Mouse (Mus musculus) heart, embryonic 13.5 days (tissue): ENCODE results near the gene Ralgapb. TPM values are rescaled to one million over a fixed set of nuclear protein-coding genes. Genes with fewer than 3 reads are reported as not detected.

Experiments used
- ATAC-seq: fragments of 200-750 bp; cut with Nextera tagmentation; 2 replicates; pipeline ENCODE4 v1.8.0; 2017; ENCODE audit warnings: moderate TSS enrichment; ENCODE audit not compliant: insufficient number of reproducible peaks, low FRiP score, low TSS enrichment; ENCODE audit errors: extremely low read depth
- H3K27ac ChIP-seq: fragments of 300-500 bp; sonication (generic); replicated peaks from 2 replicates; pipeline ENCODE4 v1.5.1; 2015; ENCODE audit warnings: moderate library complexity, mild to moderate bottlenecking, inconsistent platforms
- H3K27me3 ChIP-seq: fragments of 300-500 bp; sonication (generic); replicated peaks from 2 replicates; pipeline ENCODE4 v1.6.1; 2015; ENCODE audit warnings: mild to moderate bottlenecking, inconsistent platforms
- H3K36me3 ChIP-seq: fragments of 300-500 bp; sonication (generic); 2 replicates; pipeline ENCODE4 v1.6.1; 2015; ENCODE audit warnings: mild to moderate bottlenecking, inconsistent platforms
- H3K4me1 ChIP-seq: fragments of 300-500 bp; sonication (generic); 2 replicates; pipeline ENCODE4 v1.6.1; 2015; ENCODE audit warnings: inconsistent platforms
- H3K4me2 ChIP-seq: fragments of 300-500 bp; sonication (generic); 2 replicates; pipeline ENCODE4 v1.6.1; 2015; ENCODE audit warnings: inconsistent platforms, mild to moderate bottlenecking, moderate library complexity
- H3K4me3 ChIP-seq: fragments of 300-500 bp; sonication (generic); 2 replicates; pipeline ENCODE4 v1.5.1; 2015; ENCODE audit warnings: moderate library complexity, mild to moderate bottlenecking, inconsistent platforms
- H3K9ac ChIP-seq: fragments of 300-500 bp; sonication (generic); 2 replicates; pipeline ENCODE4 v1.6.1; 2015; ENCODE audit warnings: inconsistent platforms, mild to moderate bottlenecking, moderate library complexity
- H3K9me3 ChIP-seq: fragments of 300-500 bp; sonication (generic); 2 replicates; pipeline ENCODE4 v1.6.1; 2016; ENCODE audit warnings: inconsistent platforms
- WGBS: fragments of 180-500 bp; shearing (Covaris S2); methylation state at CpG from one replicate; pipeline ENCODE4 v1.1.7; 2015; ENCODE audit warnings: mixed read lengths; 5-methylcytosine and 5-hydroxymethylcytosine counted together
- polyA plus RNA-seq: library from polyadenylated mRNA; unstranded; fragments of >200 nt; fragmentation: Nextera tagmentation; extraction: Ambion mirVana; gene quantifications from 2 replicates; pipeline ENCODE4 v1.2.1, GENCODE M21; 2015

Ralgapb gene
- polyA plus RNA-seq = 10.7 and 11.2 TPM in 2 replicates

GRCm38 (mm10) chr2:158409595-158410021 lies at the start of gene Ralgapb:
Gene Ralgapb (plus strand): TSS chr2:158409848.
- Histone ChIP-seq H3K27ac (peak within 1 kb of the TSS; percentile 91), H3K4me1 (peaks cover 36% of the 10 kb centered on the region), H3K9ac (peak within 1 kb of the TSS; percentile 97), H3K36me3 (no peaks in the 10 kb centered on the region), H3K4me2 (peak within 1 kb of the TSS; percentile 98), H3K9me3 (no peaks in the 10 kb centered on the region), H3K4me3 (peak within 1 kb of the TSS; percentile 97), H3K27me3 (peaks cover under 1% of the 10 kb centered on the region)
- ATAC-seq = peak; percentile 83
- under 1% methylated on average over 46 of the region's 46 CpGs for WGBS

GRCm38 (mm10) chr2:158360873-158361677 lies 48.6 kb upstream of the Ralgapb start:
- H3K27me3 ChIP-seq = no peaks in the 10 kb centered on the region
- ATAC-seq = no peak; the same call in 1 of the 2 replicates
- peak overlapping the region; percentile 70 for H3K4me2 ChIP-seq
- peaks cover 44% of the 10 kb centered on the region for H3K36me3 ChIP-seq
- no peaks in the 10 kb centered on the region for H3K9me3 ChIP-seq
- WGBS = under 1% methylated on average over 41 of the region's 41 CpGs
- H3K4me1 ChIP-seq = peaks cover 28% of the 10 kb centered on the region
- peak overlapping the region; percentile 69 for H3K27ac ChIP-seq
- peak overlapping the region; percentile 87 for H3K9ac ChIP-seq
- peak overlapping the region; percentile 67 for H3K4me3 ChIP-seq

GRCm38 (mm10) chr2:158361678-158362320 lies 47.8 kb upstream of the Ralgapb start:
- no peaks in the 10 kb centered on the region for H3K27me3 ChIP-seq
- H3K9me3 ChIP-seq = no peaks in the 10 kb centered on the region
- no peak overlapping the region for H3K9ac ChIP-seq
- H3K27ac ChIP-seq = peak overlapping the region; percentile 34; the same call in 1 of the 2 replicates
- H3K36me3 ChIP-seq = peaks cover 37% of the 10 kb centered on the region
- H3K4me1 ChIP-seq = peaks cover 28% of the 10 kb centered on the region
- ATAC-seq = no peak
- peak overlapping the region; percentile 67 for H3K4me3 ChIP-seq
- 40% methylated on average over 8 of the region's 8 CpGs for WGBS
- peak overlapping the region; percentile 70 for H3K4me2 ChIP-seq

- Histone ChIP-seq H3K4me2 (no peak overlapping the region), H3K9ac (no peak overlapping the region), H3K4me3 (no peak overlapping the region), H3K27me3 (no peaks in the 10 kb centered on the region), H3K27ac (no peak overlapping the region), H3K4me1 (peaks cover 16% of the 10 kb centered on the region), H3K36me3 (peaks cover 13% of the 10 kb centered on the region), H3K9me3 (no peaks in the 10 kb centered on the region)
- 80% methylated on average over 4 of the region's 4 CpGs for WGBS
- no peak for ATAC-seq
These were observed 45.5 kb upstream of the Ralgapb start for GRCm38 (mm10) chr2:158364175-158364574.

GRCm38 (mm10) chr2:158365099-158365850 lies 44.4 kb upstream of the Ralgapb start:
- Histone ChIP-seq H3K9ac (no peak overlapping the region), H3K27ac (no peak overlapping the region)
- ATAC-seq = no peak

GRCm38 (mm10) chr2:158367654-158368053 lies 42.0 kb upstream of the Ralgapb start:
- H3K9me3 ChIP-seq = no peaks in the 10 kb centered on the region
- H3K27me3 ChIP-seq = 0 out of 2 replicates have a peak, but pooled peaks cover 7% of the 10 kb centered on the region
- no peak overlapping the region for H3K9ac ChIP-seq
- 52% methylated on average over 5 of the region's 5 CpGs for WGBS
- no peaks in the 10 kb centered on the region for H3K36me3 ChIP-seq
- no peak for ATAC-seq
- H3K27ac ChIP-seq = no peak overlapping the region
- no peak overlapping the region for H3K4me3 ChIP-seq
- H3K4me2 ChIP-seq = no peak overlapping the region
- no peaks in the 10 kb centered on the region; the same call in 1 of the 2 replicates for H3K4me1 ChIP-seq

More at GRCm38 (mm10) chr2:158365099-158365850, 44.4 kb upstream of the Ralgapb start:
- H3K27me3 ChIP-seq = no peaks in the 10 kb centered on the region
- H3K36me3 ChIP-seq = peaks cover 2% of the 10 kb centered on the region; the same call in 1 of the 2 replicates
- no peak overlapping the region for H3K4me2 ChIP-seq
- WGBS = 70% methylated on average over 12 of the region's 12 CpGs
- no peaks in the 10 kb centered on the region for H3K9me3 ChIP-seq
- H3K4me3 ChIP-seq = no peak overlapping the region
- peaks cover 5% of the 10 kb centered on the region for H3K4me1 ChIP-seq

- 86% methylated on average over 8 of the region's 8 CpGs for WGBS
- no peaks in the 10 kb centered on the region for H3K9me3 ChIP-seq
- ATAC-seq = no peak
These were observed 41.3 kb upstream of the Ralgapb start for GRCm38 (mm10) chr2:158368313-158368712.

GRCm38 (mm10) chr2:158369474-158370172 lies 40.0 kb upstream of the Ralgapb start:
- Histone ChIP-seq H3K27ac (no peak overlapping the region), H3K9ac (no peak overlapping the region), H3K27me3 (peaks cover 25% of the 10 kb centered on the region), H3K9me3 (no peaks in the 10 kb centered on the region), H3K4me2 (no peak overlapping the region), H3K4me3 (no peak overlapping the region), H3K36me3 (no peaks in the 10 kb centered on the region), H3K4me1 (no peaks in the 10 kb centered on the region; the same call in 1 of the 2 replicates)
- ATAC-seq = no peak
- 81% methylated on average over 3 of the region's 3 CpGs for WGBS

More at GRCm38 (mm10) chr2:158368313-158368712, 41.3 kb upstream of the Ralgapb start:
- Histone ChIP-seq H3K4me1 (no peaks in the 10 kb centered on the region; the same call in 1 of the 2 replicates), H3K27me3 (peaks cover 12% of the 10 kb centered on the region), H3K36me3 (no peaks in the 10 kb centered on the region), H3K27ac (no peak overlapping the region), H3K9ac (no peak overlapping the region), H3K4me3 (no peak overlapping the region), H3K4me2 (no peak overlapping the region)

- no peak for ATAC-seq
- Histone ChIP-seq H3K4me1 (peaks cover 3% of the 10 kb centered on the region), H3K27ac (no peak overlapping the region), H3K4me2 (no peak overlapping the region), H3K4me3 (no peak overlapping the region), H3K9me3 (no peaks in the 10 kb centered on the region), H3K27me3 (peaks cover 31% of the 10 kb centered on the region), H3K36me3 (no peaks in the 10 kb centered on the region), H3K9ac (no peak overlapping the region)
- whole genome bisulfite sequencing = 14% methylated on average over 5 of the region's 5 CpGs
These were observed 39.5 kb upstream of the Ralgapb start for GRCm38 (mm10) chr2:158370173-158370550.

GRCm38 (mm10) chr2:158373061-158373460 lies 36.6 kb upstream of the Ralgapb start:
- Histone ChIP-seq H3K27me3 (peaks cover 60% of the 10 kb centered on the region), H3K9me3 (no peaks in the 10 kb centered on the region), H3K4me3 (no peak overlapping the region), H3K9ac (no peak overlapping the region), H3K4me1 (peaks cover 9% of the 10 kb centered on the region), H3K4me2 (no peak overlapping the region), H3K27ac (no peak overlapping the region), H3K36me3 (no peaks in the 10 kb centered on the region)
- ATAC-seq = no peak
- WGBS = 54% methylated on average over 5 of the region's 5 CpGs
